Mouse (Mus musculus) urinary bladder, adult 2 months (tissue): Measurements from ENCODE around the gene Npas4. TPM values are rescaled to one million over a fixed set of nuclear protein-coding genes. Genes with fewer than 3 reads are reported as not detected.
"Not testable (repeated sequence)": the region's sequence is repeated elsewhere in the genome, so short reads cannot be mapped to it uniquely, and the experiment has no call there.

Experiments
- DNase-seq: peaks from one replicate; pipeline ENCODE4 v3.0.0; 2022; ENCODE audit warnings: low spot score
- polyA plus RNA-seq: library from polyadenylated mRNA; depleted of rRNA; stranded (reverse); fragments of >200 nt; gene quantifications from 2 replicates; pipeline ENCODE4 v1.2.3, GENCODE M21; 2012; rRNA removed

Npas4 gene
- polyA plus RNA-seq, result 5.7 and 7.4 TPM in 2 replicates

DNA sequence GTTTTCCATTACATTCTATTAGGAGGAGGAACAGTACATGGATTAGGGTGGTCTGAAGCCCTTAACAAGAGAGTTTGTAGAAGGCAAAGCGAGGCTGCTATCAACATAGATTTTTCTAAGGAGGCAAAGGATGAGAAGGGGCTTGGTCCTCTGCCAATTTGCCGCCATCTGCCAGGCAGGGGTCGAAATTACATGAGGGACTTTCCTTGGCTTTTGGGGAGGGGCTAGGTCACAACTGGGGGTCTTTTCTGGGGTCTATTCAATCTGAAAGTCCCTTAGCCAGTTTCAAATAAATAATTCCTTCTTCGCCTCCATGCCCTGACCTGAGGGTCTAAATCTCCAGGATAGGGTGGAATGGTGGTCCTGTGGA is at the start of gene Npas4:
Gene Npas4 (minus strand): TSS at position 61 of the 370 bp plus-strand sequence.
- no peak for DNase-seq

DNA sequence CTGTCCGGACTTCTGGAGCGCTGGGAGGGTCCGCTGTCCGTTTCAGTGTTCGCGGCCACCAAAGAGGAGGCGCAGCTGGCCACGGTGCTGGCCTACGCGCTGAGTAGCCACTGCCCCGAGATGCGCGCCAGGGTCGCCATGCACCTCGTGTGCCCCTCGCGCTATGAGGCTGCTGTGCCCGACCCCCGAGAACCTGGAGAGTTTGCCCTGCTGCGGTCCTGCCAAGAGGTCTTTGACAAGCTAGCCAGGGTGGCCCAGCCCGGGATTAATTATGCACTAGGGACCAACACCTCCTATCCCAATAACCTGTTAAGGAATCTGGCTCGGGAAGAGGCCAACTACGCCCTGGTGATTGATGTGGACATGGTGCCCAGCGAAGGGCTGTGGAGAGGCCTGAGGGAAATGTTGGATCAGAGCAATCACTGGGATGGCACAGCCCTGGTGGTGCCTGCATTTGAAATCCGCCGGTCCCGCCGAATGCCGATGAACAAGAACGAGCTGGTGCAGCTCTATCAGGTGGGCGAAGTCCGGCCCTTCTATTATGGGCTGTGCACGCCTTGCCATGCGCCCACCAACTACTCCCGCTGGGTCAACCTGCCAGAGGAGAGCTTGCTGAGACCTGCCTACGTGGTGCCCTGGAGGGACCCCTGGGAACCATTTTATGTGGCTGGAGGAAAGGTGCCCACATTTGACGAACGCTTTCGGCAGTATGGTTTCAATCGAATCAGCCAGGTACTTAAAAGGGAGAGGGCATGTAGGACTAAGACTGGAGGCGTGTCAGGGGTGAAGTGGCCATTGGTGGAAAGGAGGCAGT is 49.4 kb upstream of the Npas4 start:
- DNase-seq, result no peak

- peak; percentile 69 for DNase-seq
These were observed 48.6 kb upstream of the Npas4 start, which contains the start of the genes B4gat1 and AC124502.3 for GRCm38 (mm10) chr19:5038709-5039156. Gene B4gat1 (plus strand): TSS chr19:5038826. Gene AC124502.3 (plus strand): TSS chr19:5038891.

GRCm38 (mm10) chr19:5037678-5038571 is 47.8 kb upstream of the Npas4 start:
- peak; percentile 53 for DNase-seq

DNA sequence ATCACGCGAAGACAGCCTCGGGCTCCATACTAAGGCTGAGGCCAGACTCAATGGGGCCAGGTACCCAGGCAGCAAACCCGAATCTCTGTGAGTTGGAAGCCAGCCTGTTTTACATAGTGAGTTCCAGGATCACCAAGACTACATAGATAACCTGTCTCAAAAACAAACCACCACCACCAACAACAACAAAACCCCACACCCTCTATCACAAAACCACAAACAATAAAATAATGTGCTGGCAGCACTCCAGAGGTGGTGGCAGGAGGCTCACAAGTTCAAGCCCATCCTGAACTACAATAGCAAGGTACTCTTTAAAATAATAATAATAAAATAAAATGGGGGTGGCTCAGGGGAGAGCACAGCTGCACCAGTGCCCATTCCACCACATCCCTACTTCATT is 46.5 kb upstream of the Npas4 start:
- no peak for DNase-seq

- DNase-seq, result no peak
These were observed 42.6 kb upstream of the Npas4 start for GRCm38 (mm10) chr19:5032686-5033085.

- DNase-seq, result no peak
These were observed 36.0 kb upstream of the Npas4 start for GRCm38 (mm10) chr19:5026111-5026510.

DNA sequence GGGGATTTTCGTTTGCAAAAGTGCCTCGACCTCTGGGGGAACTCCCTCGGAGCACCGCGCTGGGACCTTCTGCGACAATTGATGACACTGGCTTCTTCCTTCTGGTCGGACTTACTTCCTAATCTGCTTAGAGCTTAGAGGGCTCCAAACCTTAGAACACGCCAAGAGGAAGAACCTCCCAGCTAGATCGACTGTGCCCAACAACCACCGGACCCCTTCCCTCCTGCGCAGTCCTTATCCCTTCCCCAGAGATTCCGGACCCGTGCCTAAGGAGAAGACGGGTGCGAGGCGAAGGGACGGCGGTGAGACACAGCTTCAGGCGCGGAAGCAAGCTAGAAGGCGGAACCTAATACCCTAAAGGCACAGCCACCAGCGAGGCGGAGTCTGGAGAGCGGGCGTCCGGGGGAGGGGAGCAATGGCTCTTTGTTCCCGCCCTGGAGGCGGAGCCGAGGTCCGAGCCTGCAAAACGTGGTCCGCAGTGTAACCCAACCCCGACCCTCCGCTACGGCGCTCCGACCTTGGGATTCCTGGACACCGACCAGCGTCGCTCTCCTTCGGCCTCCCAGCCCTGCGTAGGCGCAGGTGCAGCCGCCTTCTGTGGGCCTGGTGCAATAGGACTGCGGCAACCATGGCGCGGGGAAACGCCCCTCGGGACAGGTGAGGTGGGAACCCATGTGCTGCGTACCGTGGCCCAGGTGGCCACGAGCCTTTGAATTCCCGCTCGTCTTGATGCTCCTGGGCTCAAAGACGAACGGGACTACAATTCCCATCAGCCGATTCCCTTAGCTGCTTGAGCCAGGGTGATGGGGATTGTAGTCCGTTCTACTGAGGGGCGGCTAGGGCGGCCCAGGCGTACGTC is 33.7 kb upstream of the Npas4 start, which contains the start of gene Slc29a2:
Gene Slc29a2 (plus strand): TSS at position 240 of the 859 bp plus-strand sequence.
- peak; percentile 75 for DNase-seq

DNA sequence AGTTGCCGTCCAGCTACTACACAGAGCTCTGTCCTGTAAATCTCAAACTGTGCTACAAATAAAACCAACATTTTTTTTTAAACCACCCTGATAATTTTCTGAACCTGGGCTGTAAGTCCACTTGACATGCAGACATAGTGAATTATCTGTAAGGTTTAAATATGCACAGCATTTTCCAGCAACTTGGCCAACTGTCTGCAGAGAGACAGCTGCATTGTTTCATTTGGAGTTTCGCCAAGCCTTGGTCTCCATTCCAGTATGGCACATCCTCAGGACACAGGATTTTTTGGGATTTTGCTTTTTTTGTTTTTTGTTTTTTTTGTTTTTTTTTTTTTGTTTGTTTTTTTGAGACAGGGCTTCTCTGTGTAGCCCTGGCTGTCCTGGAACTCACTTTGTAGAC is 31.3 kb upstream of the Npas4 start:
- no peak for DNase-seq

- no peak for DNase-seq
These were observed 28.1 kb upstream of the Npas4 start for GRCm38 (mm10) chr19:5018191-5018590.

- no peak for DNase-seq
These were observed 27.5 kb upstream of the Npas4 start for GRCm38 (mm10) chr19:5017611-5018010.

GRCm38 (mm10) chr19:5016782-5017181 is 26.7 kb upstream of the Npas4 start:
- DNase-seq, result no peak

GRCm38 (mm10) chr19:5016221-5016742 is 26.2 kb upstream of the Npas4 start:
- no peak for DNase-seq

DNA sequence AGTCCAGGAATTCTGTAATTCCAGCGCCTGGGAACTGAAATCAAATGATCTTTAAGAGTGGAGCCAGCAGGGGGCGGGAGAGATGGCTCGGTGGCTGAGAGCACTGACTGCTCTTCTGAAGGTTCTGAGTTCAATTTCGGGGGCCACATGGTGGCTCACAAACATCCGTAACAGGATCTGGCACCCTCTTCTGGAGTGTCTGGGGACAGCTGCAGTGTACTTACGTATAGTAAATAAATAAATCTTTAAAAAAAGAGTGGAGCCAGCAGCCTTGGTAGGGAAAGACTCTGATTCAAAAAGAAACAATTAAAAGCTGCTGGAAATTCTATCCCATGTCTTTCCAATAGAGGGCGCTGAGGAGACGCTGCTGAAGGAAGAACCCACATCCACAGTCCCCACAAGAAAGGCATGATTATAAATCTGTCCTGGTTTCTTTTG is 24.9 kb upstream of the Npas4 start:
- DNase-seq, result no peak

DNA sequence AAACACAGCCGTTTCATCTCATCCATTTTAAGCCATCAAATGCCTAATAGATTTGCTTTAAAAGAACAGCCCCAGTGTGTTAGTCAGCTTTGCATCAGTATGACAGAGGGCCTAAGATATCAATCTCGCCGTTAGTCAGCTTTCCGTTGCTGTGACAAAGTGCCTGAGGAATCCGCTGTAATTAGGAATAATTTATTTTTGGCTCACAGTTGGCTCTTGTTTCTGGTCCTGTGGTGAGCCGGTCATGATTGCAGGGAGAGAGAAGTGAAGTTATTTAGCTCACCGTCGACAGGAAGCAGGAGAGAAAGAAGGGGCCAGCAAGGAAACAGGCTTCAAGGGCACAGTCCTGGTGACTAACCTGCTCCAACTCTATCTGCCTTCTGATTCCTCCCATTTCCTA is 23.0 kb upstream of the Npas4 start:
- no peak for DNase-seq

- DNase-seq, result no peak
These were observed 14.8 kb upstream of the Npas4 start for GRCm38 (mm10) chr19:5004925-5005324.

GRCm38 (mm10) chr19:5003644-5004043 is 13.5 kb upstream of the Npas4 start:
- DNase-seq, result not testable (repeated sequence)

- DNase-seq, result peak; percentile 63
These were observed 11.7 kb upstream of the Npas4 start for GRCm38 (mm10) chr19:5001666-5002406.

- no peak for DNase-seq
These were observed 9.5 kb upstream of the Npas4 start for GRCm38 (mm10) chr19:4999445-5000140.

GRCm38 (mm10) chr19:4994043-4994442 is 3.9 kb upstream of the Npas4 start:
- no peak for DNase-seq
